Mouse (Mus musculus) forebrain, postnatal 0 days (tissue): Measurements from ENCODE around the gene Eps15. TPM values are rescaled to one million over a fixed set of nuclear protein-coding genes. Genes with fewer than 3 reads are reported as not detected.

ENCODE experiments used
- ATAC-seq: fragments of 200-750 bp; cut with Nextera tagmentation; 2 replicates; pipeline ENCODE4 v1.8.0; 2017; ENCODE audit warnings: mild to moderate bottlenecking, moderate library complexity
- DNase-seq: peaks from one replicate; pipeline ENCODE4 v3.0.0-alpha.2; 2015
- H3K27ac ChIP-seq: fragments of 300-500 bp; sonication (generic); 2 replicates; pipeline ENCODE4 v1.5.1; 2014; ENCODE audit warnings: low read depth, mild to moderate bottlenecking, antibody characterized with exemption, low read length, moderate library complexity, mixed read lengths
- H3K27me3 ChIP-seq: fragments of 300-500 bp; sonication (generic); 2 replicates; pipeline ENCODE4 v1.6.1; 2014; ENCODE audit warnings: mild to moderate bottlenecking, low read length, mixed read lengths; ENCODE audit not compliant: insufficient read depth
- H3K36me3 ChIP-seq: fragments of 300-500 bp; sonication (generic); 2 replicates; pipeline ENCODE4 v1.6.1; 2014; ENCODE audit warnings: mild to moderate bottlenecking, moderate library complexity; ENCODE audit not compliant: insufficient read depth
- H3K4me1 ChIP-seq: fragments of 300-500 bp; sonication (generic); 2 replicates; pipeline ENCODE4 v1.6.1; 2014; ENCODE audit warnings: antibody characterized with exemption; ENCODE audit not compliant: insufficient read depth
- H3K4me2 ChIP-seq: fragments of 300-500 bp; sonication (generic); 2 replicates; pipeline ENCODE4 v1.6.1; 2014; ENCODE audit warnings: low read depth, mild to moderate bottlenecking, moderate library complexity
- H3K4me3 ChIP-seq: fragments of 300-500 bp; sonication (generic); 2 replicates; pipeline ENCODE4 v1.5.1; 2014; ENCODE audit warnings: low read depth, low read length, mixed read lengths
- H3K9ac ChIP-seq: fragments of 300-500 bp; sonication (generic); 2 replicates; pipeline ENCODE4 v1.6.1; 2014; ENCODE audit warnings: mild to moderate bottlenecking
- H3K9me3 ChIP-seq: fragments of 300-500 bp; sonication (generic); 2 replicates; pipeline ENCODE4 v1.6.1; 2016; ENCODE audit warnings: low read length
- CTCF ChIP-seq: sonication (generic); IDR thresholded peaks from 2 replicates; pipeline ENCODE4 v1.5.1; 2016; ENCODE audit warnings: antibody characterized with exemption, control low read depth, low read depth
- WGBS: fragments of 180-500 bp; shearing (Covaris S2); extraction: QIAGEN DNeasy Blood & Tissue Kit; methylation state at CpG from one replicate; pipeline ENCODE4 v1.1.7; 2014; 5-methylcytosine and 5-hydroxymethylcytosine counted together
- polyA plus RNA-seq: library from polyadenylated mRNA; unstranded; fragments of >200 nt; fragmentation: Nextera tagmentation; extraction: Ambion mirVana; gene quantifications from 2 replicates; pipeline ENCODE4 v1.2.1, GENCODE M21; 2015
- total RNA-seq: library from RNA; depleted of rRNA; stranded (reverse); fragments of >200 nt; gene quantifications from 2 replicates; pipeline ENCODE4 v1.2.3, GENCODE M21; 2014

The Eps15 gene
- total and polyA plus RNA-seq, 2 experiments from 2014 or later = 42.6 to 108 TPM

DNA sequence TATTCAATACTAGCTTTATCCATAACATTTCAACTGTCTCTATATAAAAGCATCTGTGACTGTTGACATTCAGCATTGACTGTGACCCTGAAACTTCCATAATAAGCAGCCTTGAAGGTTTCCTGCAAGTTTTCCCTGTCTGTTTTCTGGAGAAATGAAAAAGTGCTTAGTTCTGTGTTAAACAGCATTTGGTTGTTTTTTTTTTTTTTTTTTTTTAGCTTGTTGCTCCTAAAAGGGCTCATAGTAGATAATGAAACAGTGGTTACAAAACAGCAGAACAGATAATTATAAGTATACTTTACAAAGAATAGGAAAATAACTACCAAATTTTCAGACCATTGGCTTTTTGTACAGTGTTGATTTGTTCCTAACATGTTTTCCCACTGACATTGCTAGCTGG lies 14.6 kb downstream of the Eps15 start:
- DNase-seq (no peak), ATAC-seq (no peak)
- Histone ChIP-seq H3K4me2 (no peak overlapping the region), H3K27me3 (no peaks in the 10 kb centered on the region), H3K4me3 (no peak overlapping the region), H3K27ac (no peak overlapping the region), H3K9me3 (no peaks in the 10 kb centered on the region), H3K9ac (no peak overlapping the region), H3K4me1 (no peaks in the 10 kb centered on the region), H3K36me3 (no peaks in the 10 kb centered on the region)
- TF ChIP-seq CTCF = no peak

DNA sequence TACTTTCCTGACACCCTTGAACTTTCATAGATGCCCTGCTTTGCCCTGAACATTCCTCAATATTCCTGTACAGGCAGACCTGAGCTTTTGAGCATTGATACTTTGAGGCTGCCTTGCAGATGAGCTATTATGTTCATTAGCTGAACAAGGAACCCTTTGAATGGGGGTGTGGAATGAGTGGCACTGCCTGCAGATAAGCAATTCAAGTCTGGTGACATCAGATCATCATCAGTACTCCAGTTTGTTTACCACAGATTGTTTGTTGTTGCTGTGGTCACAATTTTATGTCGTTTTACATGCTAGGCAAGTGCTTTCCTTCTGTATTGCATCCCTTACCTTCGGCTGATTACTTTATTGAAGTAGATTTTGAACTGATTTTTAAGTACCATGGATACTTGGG lies 16.4 kb downstream of the Eps15 start:
- Histone ChIP-seq H3K9ac (no peak overlapping the region), H3K36me3 (no peaks in the 10 kb centered on the region), H3K27ac (no peak overlapping the region), H3K4me3 (no peak overlapping the region), H3K27me3 (no peaks in the 10 kb centered on the region), H3K9me3 (no peaks in the 10 kb centered on the region), H3K4me2 (no peak overlapping the region), H3K4me1 (no peaks in the 10 kb centered on the region)
- ATAC-seq = no peak
- TF ChIP-seq CTCF = no peak
- no peak for DNase-seq
- 74% methylated on average over 2 of the region's 2 CpGs for WGBS

DNA sequence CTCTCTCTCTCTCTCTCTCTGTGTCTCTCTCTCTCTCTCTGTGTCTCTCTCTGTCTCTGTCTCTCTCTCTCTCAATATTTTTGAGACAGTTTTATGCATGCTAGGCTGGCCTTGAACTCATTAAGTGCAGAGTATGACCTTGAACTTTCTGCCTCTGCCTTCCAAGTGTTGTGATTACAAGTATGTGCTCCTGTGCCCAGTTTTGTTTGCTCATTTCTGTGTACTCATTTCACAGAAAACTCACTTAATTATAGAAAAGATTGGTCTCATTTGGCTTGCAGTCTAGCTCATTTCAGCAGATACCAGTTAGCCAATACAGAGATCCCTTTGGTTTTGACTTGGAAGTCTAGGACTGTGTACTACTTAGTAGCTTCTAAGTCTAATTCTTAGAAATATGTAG lies 19.1 kb downstream of the Eps15 start:
- no peak for ATAC-seq
- Histone ChIP-seq H3K4me3 (no peak overlapping the region), H3K4me1 (no peaks in the 10 kb centered on the region), H3K36me3 (no peaks in the 10 kb centered on the region), H3K27ac (no peak overlapping the region), H3K9me3 (no peaks in the 10 kb centered on the region), H3K9ac (no peak overlapping the region), H3K4me2 (no peak overlapping the region), H3K27me3 (no peaks in the 10 kb centered on the region)
- no peak for TF ChIP-seq CTCF
- DNase-seq = no peak

DNA sequence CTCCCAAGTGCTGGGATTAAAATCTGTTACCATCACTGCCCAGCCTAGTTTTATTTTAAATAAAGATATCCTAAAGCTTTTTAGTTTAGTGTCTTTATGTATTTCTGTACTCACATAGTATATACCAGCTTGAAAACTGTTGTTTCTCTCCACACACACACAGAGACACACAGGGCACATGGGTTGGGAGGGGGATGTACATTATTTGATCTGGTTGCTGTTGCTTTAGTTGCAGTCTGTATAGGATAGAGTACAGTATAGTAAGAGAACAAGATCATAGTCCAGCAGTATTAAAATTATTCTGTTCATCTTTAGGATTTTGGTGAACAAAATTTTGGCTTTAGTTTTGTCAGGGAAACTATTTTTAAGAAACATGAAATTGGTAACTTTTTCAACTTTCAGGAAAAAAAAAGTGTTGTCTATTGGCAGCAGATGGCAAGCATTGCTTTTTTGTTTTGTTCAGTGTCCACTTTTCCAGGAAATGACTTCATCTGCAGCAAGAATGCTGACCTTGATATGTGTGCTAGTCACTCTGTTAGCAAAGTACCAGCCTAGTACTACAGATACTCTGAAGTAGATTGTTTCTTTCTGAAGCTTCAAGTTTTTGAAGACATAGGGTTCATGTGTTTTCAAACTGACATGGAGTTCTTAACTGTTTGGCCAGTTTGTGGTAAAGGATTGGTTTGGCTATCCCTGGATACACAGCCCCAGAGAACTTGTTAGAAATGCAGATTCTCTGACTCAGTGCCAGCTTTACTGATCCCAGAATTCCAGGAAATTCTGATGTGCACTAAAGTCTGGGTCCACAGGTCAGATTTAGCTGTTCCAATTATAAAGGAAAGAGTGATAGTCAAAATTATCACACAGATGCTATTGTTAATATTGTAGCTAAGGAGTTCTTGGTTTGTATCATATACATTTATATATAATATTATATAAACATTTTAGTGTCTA lies 37.1 kb downstream of the Eps15 start:
- DNase-seq (no peak), ATAC-seq (no peak)
- Histone ChIP-seq H3K27ac (no peak overlapping the region), H3K9me3 (no peaks in the 10 kb centered on the region), H3K36me3 (no peaks in the 10 kb centered on the region), H3K4me2 (no peak overlapping the region), H3K27me3 (no peaks in the 10 kb centered on the region), H3K4me3 (no peak overlapping the region), H3K4me1 (no peaks in the 10 kb centered on the region), H3K9ac (no peak overlapping the region)
- no peak for TF ChIP-seq CTCF

DNA sequence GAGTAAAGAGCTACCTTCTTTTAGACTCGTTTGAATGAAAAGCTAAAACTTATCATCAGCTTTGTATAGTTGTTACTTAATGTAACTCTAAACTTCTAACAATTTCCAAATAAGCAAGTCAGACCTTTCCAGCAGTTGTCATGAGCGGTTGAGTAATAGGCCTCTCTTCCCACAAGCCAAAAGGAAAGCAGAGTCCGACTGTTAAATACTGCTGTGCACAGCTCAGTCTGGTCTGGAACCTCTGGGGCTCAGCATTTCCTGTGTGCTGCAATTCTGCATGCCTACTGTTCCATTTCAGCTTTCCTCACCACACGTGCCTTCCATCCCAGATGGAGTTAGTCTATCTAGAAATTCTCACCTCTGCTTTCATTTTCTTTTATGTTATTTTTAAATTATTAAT lies 56.7 kb downstream of the Eps15 start:
- no peak overlapping the region for H3K27ac ChIP-seq
- H3K9ac ChIP-seq = no peak overlapping the region
- H3K4me3 ChIP-seq = no peak overlapping the region
- no peaks in the 10 kb centered on the region for H3K36me3 ChIP-seq
- DNase-seq = no peak
- WGBS = 89% methylated on average over 4 of the region's 4 CpGs
- H3K4me1 ChIP-seq = no peaks in the 10 kb centered on the region
- H3K9me3 ChIP-seq = no peaks in the 10 kb centered on the region
- H3K4me2 ChIP-seq = no peak overlapping the region
- no peak for TF ChIP-seq CTCF
- no peaks in the 10 kb centered on the region for H3K27me3 ChIP-seq
- no peak for ATAC-seq

DNA sequence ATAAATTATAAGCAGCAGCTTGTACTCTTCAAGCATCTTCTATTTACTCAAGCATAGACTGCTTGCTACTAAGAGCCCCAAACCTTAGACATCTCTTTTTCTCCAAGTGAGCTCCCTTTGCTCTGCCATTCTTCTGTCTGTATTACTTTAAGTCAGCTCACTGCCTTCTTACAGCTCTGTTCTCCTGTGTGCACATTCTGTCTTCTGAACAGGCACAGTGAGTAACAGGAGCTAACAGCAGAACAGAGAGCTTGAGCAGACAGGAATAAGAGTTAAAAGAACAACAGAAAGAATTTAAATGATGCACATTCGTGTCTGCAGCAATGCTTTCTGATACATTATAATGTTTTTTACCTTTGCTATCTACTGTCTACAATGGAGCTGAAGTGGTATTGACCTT lies 61.2 kb downstream of the Eps15 start:
- Histone ChIP-seq H3K27ac (0 out of 2 replicates have a peak overlapping the region, but pooled peaks have one; percentile 15), H3K4me2 (no peak overlapping the region), H3K36me3 (no peaks in the 10 kb centered on the region), H3K4me3 (no peak overlapping the region), H3K9ac (no peak overlapping the region), H3K9me3 (no peaks in the 10 kb centered on the region), H3K27me3 (no peaks in the 10 kb centered on the region), H3K4me1 (no peaks in the 10 kb centered on the region)
- 63% methylated on average over 1 of the region's 1 CpGs for WGBS
- peak; percentile 25 for DNase-seq
- ATAC-seq = no peak
- no peak for TF ChIP-seq CTCF

DNA sequence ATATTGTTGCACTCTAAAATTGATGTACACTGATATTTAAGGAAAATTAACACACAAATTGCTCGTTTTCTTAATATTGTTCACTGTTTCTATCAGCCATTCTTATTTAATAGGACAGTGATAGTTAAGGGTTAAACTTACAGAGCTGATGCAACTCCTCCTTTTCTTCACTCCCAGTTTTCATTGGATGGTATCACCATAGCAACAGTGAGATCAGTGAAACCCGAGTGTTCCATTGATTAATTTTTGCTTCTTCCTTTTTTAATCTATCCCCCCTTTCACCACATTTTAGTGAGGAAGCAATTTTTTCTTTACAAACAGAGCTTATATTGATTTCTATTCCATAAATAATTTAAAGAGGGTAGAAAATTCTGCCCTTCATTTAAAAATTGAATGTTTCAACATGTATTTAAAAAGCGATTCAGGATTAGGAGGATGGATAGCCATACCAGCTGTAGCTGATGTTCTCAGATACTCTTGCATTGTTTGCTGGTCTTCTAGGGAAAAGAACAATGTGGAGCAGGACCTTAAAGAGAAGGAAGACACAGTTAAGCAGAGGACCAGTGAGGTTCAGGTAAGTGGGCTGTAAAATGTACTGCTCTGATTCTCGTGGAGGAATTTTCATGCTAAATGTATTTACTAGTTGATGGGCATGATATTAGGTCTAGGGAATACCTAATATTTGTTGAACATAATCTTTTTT lies 62.9 kb downstream of the Eps15 start:
- peak overlapping the region; percentile 54 for H3K4me3 ChIP-seq
- H3K4me1 ChIP-seq = no peaks in the 10 kb centered on the region
- H3K27ac ChIP-seq = peak overlapping the region; percentile 72
- WGBS = 24% methylated on average over 4 of the region's 4 CpGs
- H3K9me3 ChIP-seq = no peaks in the 10 kb centered on the region
- DNase-seq (peak; percentile 75), ATAC-seq (peak; percentile 98)
- TF ChIP-seq CTCF = no peak
- peak overlapping the region; percentile 57 for H3K9ac ChIP-seq
- no peaks in the 10 kb centered on the region for H3K36me3 ChIP-seq
- no peaks in the 10 kb centered on the region for H3K27me3 ChIP-seq
- peak overlapping the region; percentile 42 for H3K4me2 ChIP-seq
